Mouse (Mus musculus) testis, adult 2 months (tissue): Measurements from ENCODE around the gene Zfp219.

Experiments
- CTCF ChIP-seq: fragments of 200-500 bp; IDR thresholded peaks from 2 replicates; pipeline ENCODE4 v1.5.1; 2012; ENCODE audit warnings: low read depth, mild to moderate bottlenecking, inconsistent platforms, low read length, moderate library complexity; ENCODE audit not compliant: control insufficient read depth, insufficient read depth, insufficient replicate concordance
- POLR2A ChIP-seq: fragments of 200-500 bp; IDR thresholded peaks from 2 replicates; pipeline ENCODE4 v1.6.1; 2012; ENCODE audit warnings: low read depth, mild to moderate bottlenecking, inconsistent platforms, low read length, moderate library complexity; ENCODE audit not compliant: control insufficient read depth

DNA sequence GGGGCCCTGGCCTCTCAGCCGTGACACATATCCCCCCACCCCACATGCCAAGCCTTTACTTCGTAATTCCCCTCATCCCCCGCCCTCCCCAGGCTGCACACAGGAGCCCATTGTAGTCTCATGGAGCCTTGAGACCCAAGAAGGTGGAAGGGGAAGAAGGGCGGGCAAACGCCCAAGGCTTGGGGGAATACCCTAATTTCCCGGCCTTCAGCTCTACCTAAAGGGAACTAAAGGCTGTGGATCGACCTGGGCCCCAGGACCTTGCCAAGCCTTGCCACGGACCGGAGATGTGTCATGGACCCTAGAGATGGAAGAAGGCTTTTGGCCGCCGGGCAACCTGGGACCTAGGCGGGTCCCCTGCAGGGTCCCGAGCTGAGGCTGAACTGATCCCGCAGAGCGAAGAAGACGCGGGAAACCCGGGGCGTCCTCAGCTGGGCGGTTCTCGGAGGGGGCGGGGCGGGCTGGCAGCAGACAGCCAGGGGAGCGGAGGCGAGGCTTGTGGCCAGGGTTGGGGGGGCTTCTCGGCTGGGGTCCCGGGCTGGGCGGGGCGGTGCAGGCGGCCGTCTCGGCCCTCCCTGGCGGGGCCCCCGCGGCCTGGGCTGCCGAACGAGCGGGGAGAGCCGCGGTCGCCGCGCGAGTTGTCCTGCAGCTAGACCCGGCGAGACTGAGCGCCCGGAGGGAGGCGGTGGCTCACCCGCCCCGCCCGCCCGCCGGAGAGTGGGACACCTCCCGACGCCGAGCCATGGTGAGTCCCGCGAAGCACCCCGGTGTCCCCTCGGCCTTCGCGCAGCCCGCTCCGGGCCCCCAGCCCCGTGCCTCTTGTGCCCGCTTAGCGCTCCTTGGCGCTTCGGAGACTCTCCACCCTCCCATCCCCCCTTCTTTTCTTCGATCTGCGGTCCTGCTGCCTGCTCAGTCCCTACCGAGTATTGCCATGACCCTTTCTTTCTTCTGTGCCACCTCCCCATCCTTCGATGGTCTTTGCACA lies 36.0 kb downstream of the Zfp219 start, which contains the start of gene Arhgef40:
- TF ChIP-seq POLR2A, result no peak
- TF ChIP-seq CTCF, result no peak
